Mouse (Mus musculus) layer of hippocampus, postnatal 25 days (tissue): ENCODE data around the gene Tnfsf8. TPM values are rescaled to one million over a fixed set of nuclear protein-coding genes. Genes with fewer than 3 reads are reported as not detected.

ENCODE experiments used
- DNase-seq, 2 experiments: peaks; one replicate each; pipeline ENCODE4 v3.0.0; 2022; ENCODE audit warnings: mixed read lengths in 2 of 2, low spot score in 1 of 2; ENCODE audit errors: extremely low spot score in 1 of 2
- total RNA-seq, 2 experiments: library from RNA; stranded (reverse); gene quantifications; 2 replicates each; pipeline ENCODE4 v1.2.3; 2021

The Tnfsf8 gene
- total RNA-seq = not detected

DNA sequence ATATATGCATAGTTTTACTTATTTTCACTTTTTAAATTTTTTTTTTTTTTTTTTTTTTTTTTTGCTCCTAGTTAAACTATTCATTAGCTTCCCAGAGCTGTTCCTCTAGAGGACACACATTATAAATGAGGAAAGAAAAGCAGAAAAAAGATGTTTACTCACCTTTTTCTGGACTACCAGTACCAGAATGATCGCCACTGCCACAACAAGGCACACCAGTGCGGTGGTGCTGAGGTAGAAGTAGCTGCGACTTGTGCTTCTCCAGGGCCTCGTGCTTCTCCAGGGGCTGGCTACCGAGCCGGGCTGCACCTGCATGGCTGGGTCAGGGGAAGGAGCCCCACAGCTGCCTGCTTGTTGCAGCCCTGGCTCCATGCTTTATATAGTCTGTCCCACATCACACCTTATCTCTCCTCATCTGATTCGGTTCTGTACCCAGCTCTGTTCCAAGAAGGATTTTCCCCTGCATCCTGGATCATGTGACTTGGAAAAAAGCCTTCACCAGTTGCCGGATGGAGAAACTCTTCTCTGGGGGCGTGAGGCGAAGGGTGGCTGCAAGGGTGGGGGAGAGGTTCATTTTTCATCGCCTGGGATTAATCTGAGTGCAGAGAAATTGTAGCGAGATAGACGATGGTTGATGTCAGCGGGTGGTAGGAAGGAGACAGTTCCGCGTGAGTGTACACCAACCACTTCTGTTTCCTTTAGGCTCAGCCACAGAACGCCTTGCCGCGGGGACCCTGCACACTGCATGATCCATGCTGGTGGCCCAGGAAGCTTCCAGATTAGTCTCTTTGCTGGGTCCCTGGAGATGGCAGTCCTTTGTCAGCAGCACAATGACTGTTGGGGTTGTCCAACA is at the start of gene Tnfsf8:
Gene Tnfsf8 (minus strand): TSS at position 660 of the 853 bp plus-strand sequence.
- DNase-seq = no peak

DNA sequence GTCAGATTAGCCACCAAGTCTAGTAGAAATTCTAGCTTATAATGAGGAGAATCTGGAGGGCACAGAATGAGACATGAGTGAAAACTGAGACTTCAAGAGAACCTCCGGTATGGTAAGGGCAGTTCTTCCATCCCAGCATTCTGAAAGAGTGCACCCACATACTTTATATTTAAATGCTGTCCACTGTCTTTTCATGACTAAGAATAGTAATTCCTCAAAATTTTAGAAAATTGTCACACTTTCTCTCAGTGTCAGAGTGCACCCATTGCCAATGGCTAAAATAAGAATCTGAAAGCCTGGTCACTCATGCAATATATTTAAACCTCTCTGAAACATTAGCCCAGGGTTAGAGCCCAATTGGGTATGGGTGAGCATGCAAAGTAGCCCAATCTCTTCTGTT is 47.4 kb upstream of the Tnfsf8 start:
- no peak for DNase-seq

DNA sequence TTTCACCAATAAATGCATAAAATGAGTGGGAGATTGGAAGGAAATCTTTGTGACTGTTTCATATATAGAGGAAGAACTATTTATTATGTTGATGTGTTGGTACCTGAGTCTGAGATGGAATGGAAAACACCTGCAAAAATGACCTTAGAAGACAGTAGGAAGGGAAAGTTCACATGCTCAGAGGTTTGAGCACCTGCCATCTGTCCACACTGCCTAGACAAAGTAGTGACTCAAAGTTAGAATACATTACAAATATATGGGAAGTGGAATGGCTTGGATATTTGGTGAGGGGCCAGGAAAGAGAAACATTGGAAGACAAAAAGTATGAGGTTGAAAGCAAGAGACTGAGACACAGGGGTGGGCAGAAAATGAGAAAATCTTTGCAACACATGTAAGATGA is 46.3 kb upstream of the Tnfsf8 start:
- no peak for DNase-seq

- DNase-seq = no peak
Observed at GRCm38 (mm10) chr4:63906050-63906449, 44.9 kb upstream of the Tnfsf8 start.

DNA sequence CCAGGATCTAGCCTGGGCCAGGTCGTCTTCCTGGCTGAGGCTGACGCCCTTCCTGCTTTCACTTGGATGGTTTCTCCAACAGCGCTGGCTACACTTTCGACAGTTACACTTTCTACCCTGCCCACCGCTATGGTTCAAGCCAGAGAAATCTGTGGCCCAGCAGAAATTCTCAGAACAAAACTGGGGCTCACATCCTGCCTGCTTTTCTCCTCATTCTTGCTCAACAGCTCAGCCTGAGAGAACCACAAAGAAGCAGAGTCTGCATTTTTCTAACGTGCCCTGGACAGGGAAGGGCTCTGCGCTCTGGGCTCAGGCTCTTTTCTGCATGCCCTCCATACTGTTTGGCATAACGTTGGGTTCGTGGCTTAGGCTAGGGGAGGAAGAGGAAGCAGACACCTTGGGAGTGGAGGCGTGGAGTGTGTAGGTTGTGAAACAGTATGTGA is 38.0 kb upstream of the Tnfsf8 start:
- DNase-seq = no peak

DNA sequence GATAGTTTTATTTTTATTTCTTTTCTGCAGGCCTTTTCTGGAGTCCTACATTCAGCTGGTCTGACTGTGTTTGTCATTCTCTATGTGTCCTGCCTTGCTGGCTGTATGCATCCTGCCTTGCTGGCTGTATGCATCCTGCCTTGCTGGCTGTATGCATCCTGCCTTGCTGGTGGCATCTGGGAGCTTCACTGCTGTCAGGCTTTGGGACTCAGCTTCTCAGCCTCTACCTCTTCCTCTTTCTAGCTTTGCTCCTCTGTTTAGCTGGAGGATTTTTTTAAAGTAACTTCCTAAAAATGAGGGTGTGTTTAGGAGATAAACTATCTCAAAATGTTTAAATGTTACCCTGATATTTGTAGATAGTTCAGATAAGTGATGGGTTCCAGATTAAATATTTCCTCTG is 36.0 kb upstream of the Tnfsf8 start:
- no peak for DNase-seq

DNA sequence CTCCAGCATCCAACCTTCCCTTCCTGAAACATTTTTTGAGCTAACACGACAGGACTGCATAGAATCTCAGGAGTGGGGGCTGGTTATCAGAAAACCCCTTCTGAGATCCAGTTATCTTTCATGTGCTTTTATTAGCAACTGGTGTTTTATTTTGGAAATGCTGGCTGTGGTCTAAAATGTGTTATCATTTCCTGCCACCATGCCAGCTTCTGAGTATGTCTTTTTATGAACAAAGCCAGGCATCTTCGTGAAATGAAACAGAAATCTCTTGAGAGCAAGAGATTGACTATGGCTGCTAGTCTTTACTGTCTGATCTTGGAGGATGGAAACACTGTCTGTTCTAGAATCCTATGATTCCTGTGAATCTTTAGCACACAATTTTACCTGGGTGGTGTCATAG is 25.0 kb upstream of the Tnfsf8 start:
- no peak for DNase-seq

DNA sequence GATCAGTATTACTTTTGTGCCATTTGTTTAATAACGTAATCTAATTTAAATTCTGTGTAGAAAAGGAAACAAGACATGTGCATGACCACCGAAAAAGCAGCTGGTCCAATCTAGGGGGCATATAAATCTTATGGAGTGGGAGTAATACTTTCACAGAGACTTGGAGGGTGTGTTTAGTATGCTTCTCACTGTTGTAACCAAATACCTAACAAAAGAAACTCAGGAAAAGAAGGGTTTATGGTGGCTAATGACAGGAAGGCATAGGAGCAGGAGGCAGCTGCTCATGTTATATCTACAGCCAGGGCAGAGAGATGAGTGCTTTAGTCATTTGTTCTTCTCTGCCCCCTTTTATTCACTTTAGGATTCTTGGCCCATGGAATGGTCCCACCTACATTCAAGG is 15.6 kb upstream of the Tnfsf8 start:
- no peak for DNase-seq

- DNase-seq = no peak
Observed at GRCm38 (mm10) chr4:63875480-63875879, 14.3 kb upstream of the Tnfsf8 start.

GRCm38 (mm10) chr4:63870678-63871077 is 9.5 kb upstream of the Tnfsf8 start:
- DNase-seq = no peak

- no peak for DNase-seq
Observed at GRCm38 (mm10) chr4:63868770-63869169, 7.6 kb upstream of the Tnfsf8 start.

DNA sequence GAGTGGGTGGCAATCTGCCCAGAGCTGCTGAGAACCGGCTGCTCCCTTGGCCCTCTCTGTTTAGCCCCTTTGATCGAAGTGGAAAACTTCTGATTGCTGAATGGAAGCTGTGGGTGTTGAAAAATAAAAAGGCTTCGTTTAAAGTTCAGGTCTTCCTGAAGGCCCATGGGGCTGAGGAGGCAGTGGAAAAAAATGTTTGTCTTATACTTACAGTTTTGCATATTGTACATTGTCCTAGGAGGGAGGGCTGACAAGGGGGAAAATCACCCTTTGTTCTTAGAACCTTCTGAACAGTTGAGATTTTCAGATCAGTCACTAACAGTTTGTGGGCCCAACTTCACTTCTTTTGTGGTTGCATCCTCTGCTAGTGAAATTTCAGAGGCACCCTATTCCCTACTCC is 1.8 kb upstream of the Tnfsf8 start:
- no peak for DNase-seq

GRCm38 (mm10) chr4:63862092-63862697 is 1.0 kb upstream of the Tnfsf8 start:
- no peak for DNase-seq

GRCm38 (mm10) chr4:63860236-63860635 is 911 bp downstream of the Tnfsf8 start:
- no peak for DNase-seq

- no peak for DNase-seq
Observed at GRCm38 (mm10) chr4:63859785-63860203, 1.4 kb downstream of the Tnfsf8 start.

DNA sequence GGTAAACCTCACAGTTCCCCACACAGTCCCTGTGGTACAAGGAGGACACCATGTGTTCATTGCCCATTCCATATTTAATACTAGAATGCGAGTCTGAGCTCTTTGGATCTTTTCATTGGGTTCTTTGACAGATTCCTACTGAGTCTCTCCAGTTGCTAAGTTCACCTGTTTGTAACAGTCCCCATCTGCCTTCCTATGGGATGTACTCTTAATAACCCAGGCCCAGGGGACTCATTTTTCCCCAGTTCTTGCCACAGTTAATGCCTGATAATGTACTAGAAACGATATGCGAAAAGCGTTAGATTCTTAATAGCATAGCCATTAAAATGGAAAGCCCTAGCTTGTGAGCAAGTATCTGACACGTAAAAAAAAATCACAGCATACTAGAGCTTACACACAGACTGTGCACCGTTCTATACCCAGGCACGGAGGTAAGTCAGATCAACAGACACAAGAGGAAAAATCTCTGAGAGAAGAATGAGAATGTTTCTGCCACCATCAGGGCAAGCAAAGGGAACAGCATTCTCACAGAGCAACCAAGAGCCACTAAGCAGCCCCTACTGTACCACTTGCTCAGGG is 2.4 kb downstream of the Tnfsf8 start:
- DNase-seq = no peak

- DNase-seq = no peak
Observed at GRCm38 (mm10) chr4:63856764-63857163, 4.4 kb downstream of the Tnfsf8 start.

DNA sequence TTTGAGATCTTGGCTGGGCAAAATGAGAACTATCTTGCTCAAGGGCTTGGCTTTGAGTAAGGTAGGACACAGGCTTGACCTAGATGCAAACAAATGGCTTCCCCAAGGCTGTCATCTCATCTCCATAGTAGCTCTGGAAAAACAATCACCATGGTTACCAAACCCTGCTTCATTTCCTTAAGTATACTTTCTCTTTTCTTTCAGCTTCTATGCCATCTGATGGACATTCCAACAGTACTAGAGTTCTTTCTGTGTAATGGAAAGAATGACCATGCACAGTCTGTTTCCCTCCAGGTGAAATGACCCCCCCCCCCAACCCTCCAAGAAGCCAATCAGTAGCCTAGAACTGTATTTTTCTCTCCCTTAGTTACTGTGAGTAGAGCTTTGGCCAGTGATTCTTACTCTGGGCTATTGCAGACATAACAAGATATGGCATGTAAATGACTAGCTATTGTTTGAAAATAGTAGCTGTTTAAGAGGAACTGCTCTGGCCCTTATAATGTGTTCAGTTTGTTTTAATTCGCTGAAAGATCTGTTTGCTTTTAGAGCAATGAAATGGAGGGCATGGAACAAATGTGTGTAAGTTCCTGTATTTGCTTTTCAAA is 7.3 kb downstream of the Tnfsf8 start:
- no peak for DNase-seq

GRCm38 (mm10) chr4:63850082-63850481 is 11.1 kb downstream of the Tnfsf8 start:
- DNase-seq = no peak

GRCm38 (mm10) chr4:63846881-63847597 is 14.1 kb downstream of the Tnfsf8 start:
- DNase-seq = no peak

DNA sequence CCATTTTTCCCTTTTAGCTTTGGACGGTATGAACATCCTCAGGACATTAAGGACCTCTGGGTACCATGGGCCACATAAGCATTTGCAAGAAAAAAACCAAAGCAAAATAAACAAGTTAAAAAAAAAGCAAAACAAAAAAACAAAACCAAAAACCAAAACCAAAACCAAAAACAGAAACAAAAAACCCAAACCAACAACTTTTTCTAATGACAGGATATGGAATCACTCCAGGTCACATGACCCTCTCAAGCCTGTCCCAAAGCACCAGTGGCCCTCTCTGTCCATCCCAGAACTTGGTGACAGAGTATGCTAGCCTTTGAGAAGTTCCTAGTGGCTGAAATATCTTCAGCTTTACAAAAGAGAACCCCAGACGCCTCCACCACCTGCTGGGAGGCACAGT is 15.4 kb downstream of the Tnfsf8 start:
- DNase-seq = no peak
